Mouse (Mus musculus) kidney, adult 2 months (tissue): Measurements from ENCODE around the gene Camta2. TPM values are rescaled to one million over a fixed set of nuclear protein-coding genes. Genes with fewer than 3 reads are reported as not detected.

ENCODE experiments used
- DNase-seq: peaks from one replicate; pipeline ENCODE4 v3.0.0; 2021
- H3K27ac ChIP-seq: fragments of 200-500 bp; 2 replicates; pipeline ENCODE4 v1.5.1; 2012; ENCODE audit warnings: low read depth, low read length, control low read depth, inconsistent platforms; ENCODE audit not compliant: insufficient read depth
- H3K27me3 ChIP-seq: fragments of 200-500 bp; replicated peaks from 2 replicates; pipeline ENCODE4 v1.6.1; 2012; ENCODE audit warnings: mild to moderate bottlenecking, moderate library complexity, low read length, inconsistent platforms; ENCODE audit not compliant: control insufficient read depth, insufficient read depth
- H3K36me3 ChIP-seq: fragments of 200-500 bp; 2 replicates; pipeline ENCODE4 v1.6.1; 2012; ENCODE audit warnings: mild to moderate bottlenecking, moderate library complexity, low read length, inconsistent platforms; ENCODE audit not compliant: control insufficient read depth, insufficient read depth
- H3K4me1 ChIP-seq: fragments of 200-500 bp; 2 replicates; pipeline ENCODE4 v1.6.1; 2011; ENCODE audit warnings: low read length; ENCODE audit not compliant: control insufficient read depth, insufficient read depth
- H3K4me3 ChIP-seq: fragments of 200-500 bp; 2 replicates; pipeline ENCODE4 v1.5.1; 2011; ENCODE audit warnings: mild to moderate bottlenecking, low read depth, low read length, control low read depth; ENCODE audit not compliant: insufficient read depth
- CTCF ChIP-seq: fragments of 200-500 bp; conservative IDR thresholded peaks from 2 replicates; pipeline ENCODE4 v1.5.1; 2011; ENCODE audit warnings: low read depth, mild to moderate bottlenecking, control low read depth, low read length, moderate library complexity, mixed read lengths; ENCODE audit not compliant: insufficient read depth, insufficient read length
- POLR2A ChIP-seq: fragments of 200-500 bp; IDR thresholded peaks from one replicate; pipeline ENCODE4 v1.6.1; 2011; ENCODE audit warnings: low read depth, low read length, control low read depth
- WGBS: fragments of 180-500 bp; shearing (Covaris S2); methylation state at CpG from one replicate; pipeline ENCODE4 v1.1.7; 2018; 5-methylcytosine and 5-hydroxymethylcytosine counted together
- polyA plus RNA-seq: library from polyadenylated mRNA; depleted of rRNA; stranded (reverse); fragments of >200 nt; gene quantifications from 2 replicates; pipeline ENCODE4 v1.2.3, GENCODE M21; 2012

Gene Camta2
- polyA plus RNA-seq, 1 experiment = 28.7 TPM

- no peaks in the 10 kb centered on the region for H3K4me1 ChIP-seq
- H3K4me3 ChIP-seq = no peak overlapping the region
- no peak for DNase-seq
- WGBS = 91% methylated on average over 8 of the region's 8 CpGs
- H3K27me3 ChIP-seq = no peaks in the 10 kb centered on the region
- no peaks in the 10 kb centered on the region; the same call in 1 of the 2 replicates for H3K36me3 ChIP-seq
- no peak overlapping the region for H3K27ac ChIP-seq
- TF ChIP-seq POLR2A = no peak
- TF ChIP-seq CTCF = no peak
Observed at GRCm38 (mm10) chr11:70679894-70680293, 8.0 kb downstream of the Camta2 start.

GRCm38 (mm10) chr11:70679361-70679760 is 8.5 kb downstream of the Camta2 start:
- no peak for DNase-seq
- Histone ChIP-seq H3K36me3 (no peaks in the 10 kb centered on the region; the same call in 1 of the 2 replicates), H3K4me1 (no peaks in the 10 kb centered on the region), H3K4me3 (no peak overlapping the region), H3K27me3 (no peaks in the 10 kb centered on the region), H3K27ac (no peak overlapping the region)
- 93% methylated on average over 8 of the region's 8 CpGs for WGBS
- no peak for TF ChIP-seq CTCF
- no peak for TF ChIP-seq POLR2A

- Histone ChIP-seq H3K27ac (no peak overlapping the region), H3K36me3 (no peaks in the 10 kb centered on the region; the same call in none of the 2 replicates), H3K4me3 (no peak overlapping the region), H3K4me1 (no peaks in the 10 kb centered on the region), H3K27me3 (no peaks in the 10 kb centered on the region)
- DNase-seq = no peak
- WGBS = 81% methylated on average over 2 of the region's 2 CpGs
- TF ChIP-seq POLR2A (no peak), CTCF (no peak)
Observed at GRCm38 (mm10) chr11:70678576-70678975, 9.3 kb downstream of the Camta2 start.

GRCm38 (mm10) chr11:70678092-70678491 is 9.8 kb downstream of the Camta2 start:
- Histone ChIP-seq H3K27ac (no peak overlapping the region), H3K4me1 (no peaks in the 10 kb centered on the region), H3K4me3 (no peak overlapping the region), H3K36me3 (no peaks in the 10 kb centered on the region; the same call in none of the 2 replicates), H3K27me3 (no peaks in the 10 kb centered on the region)
- WGBS = 74% methylated on average over 9 of the region's 9 CpGs
- TF ChIP-seq POLR2A (no peak), CTCF (no peak)
- DNase-seq = no peak

- H3K27ac ChIP-seq = no peak overlapping the region
- no peaks in the 10 kb centered on the region for H3K27me3 ChIP-seq
- peaks cover 3% of the 10 kb centered on the region; the same call in 1 of the 2 replicates for H3K4me1 ChIP-seq
- H3K36me3 ChIP-seq = no peaks in the 10 kb centered on the region; the same call in 1 of the 2 replicates
- no peak for DNase-seq
- 75% methylated on average over 11 of the region's 11 CpGs for WGBS
- no peak overlapping the region for H3K4me3 ChIP-seq
- no peak for TF ChIP-seq POLR2A
- no peak for TF ChIP-seq CTCF
Observed at GRCm38 (mm10) chr11:70674501-70674900, 13.4 kb downstream of the Camta2 start.

- Histone ChIP-seq H3K4me1 (peaks cover 3% of the 10 kb centered on the region; the same call in 1 of the 2 replicates), H3K36me3 (no peaks in the 10 kb centered on the region; the same call in 1 of the 2 replicates), H3K27me3 (no peaks in the 10 kb centered on the region), H3K27ac (no peak overlapping the region), H3K4me3 (no peak overlapping the region)
- no peak for DNase-seq
- TF ChIP-seq POLR2A (no peak), CTCF (no peak)
- 90% methylated on average over 6 of the region's 6 CpGs for WGBS
Observed at GRCm38 (mm10) chr11:70674014-70674413, 13.9 kb downstream of the Camta2 start.

- WGBS = 70% methylated on average over 16 of the region's 16 CpGs
- Histone ChIP-seq H3K36me3 (no peaks in the 10 kb centered on the region; the same call in 1 of the 2 replicates), H3K27me3 (no peaks in the 10 kb centered on the region), H3K27ac (no peak overlapping the region), H3K4me3 (no peak overlapping the region), H3K4me1 (peaks cover 8% of the 10 kb centered on the region; the same call in 1 of the 2 replicates)
- TF ChIP-seq CTCF = no peak
- TF ChIP-seq POLR2A = no peak
- no peak for DNase-seq
Observed at GRCm38 (mm10) chr11:70671333-70672047, 16.4 kb downstream of the Camta2 start.
